Mouse (Mus musculus) CH12.LX (cell line): Measurements from ENCODE around the gene Ccr1l1. TPM values are rescaled to one million over a fixed set of nuclear protein-coding genes. Genes with fewer than 3 reads are reported as not detected.

Source experiments
- DNase-seq: peaks from one replicate; pipeline ENCODE4 v3.0.0-alpha.2; 2013; ENCODE audit errors: extremely low read depth
- H3K27ac ChIP-seq: 2 replicates; pipeline ENCODE4 v1.5.1; 2012; ENCODE audit warnings: low read depth, mild to moderate bottlenecking, control low read depth, moderate library complexity; ENCODE audit not compliant: insufficient read depth
- H3K27me3 ChIP-seq: replicated peaks from 2 replicates; pipeline ENCODE3; 2012; ENCODE audit warnings: inconsistent platforms
- H3K36me3 ChIP-seq, 2 experiments: replicated peaks in 1 of 2; 2 replicates each; pipeline versions ENCODE3 to v1.6.1; 2012; ENCODE audit warnings: inconsistent platforms in 1 of 2, low read length in 1 of 2, mild to moderate bottlenecking in 1 of 2, mixed read lengths in 1 of 2, moderate library complexity in 1 of 2; ENCODE audit not compliant: control insufficient read depth in 1 of 2, insufficient read depth in 1 of 2
- H3K4me1 ChIP-seq, 2 experiments: 2 replicates each; pipeline ENCODE4 v1.6.1; 2012; ENCODE audit warnings: inconsistent platforms in 1 of 2, moderate library complexity in 1 of 2; ENCODE audit not compliant: insufficient read depth in 2 of 2, control insufficient read depth in 1 of 2
- H3K4me2 ChIP-seq: 2 replicates; pipeline ENCODE4 v1.6.1; 2012; ENCODE audit warnings: low read depth, mild to moderate bottlenecking, control low read depth; ENCODE audit not compliant: poor library complexity, insufficient read depth, severe bottlenecking
- H3K4me3 ChIP-seq, 3 experiments: fragments of 150-350 bp in 1 of 3; sonication (generic) in 1 of 3; replicated peaks in 1 of 3; 2 replicates each; pipeline versions ENCODE3 to v1.5.1; 2011 to 2012; ENCODE audit warnings: low read depth in 2 of 3, low read length in 2 of 3, mild to moderate bottlenecking in 2 of 3, moderate library complexity in 2 of 3, control low read depth in 1 of 3, improper control_type of control experiment in 1 of 3, inconsistent platforms in 1 of 3, mixed read lengths in 1 of 3; ENCODE audit not compliant: poor library complexity in 1 of 3
- H3K79me2 ChIP-seq: replicated peaks from 2 replicates; pipeline ENCODE4 v1.6.1; 2012; ENCODE audit warnings: mild to moderate bottlenecking, moderate library complexity; ENCODE audit not compliant: control insufficient read depth, poor library complexity, insufficient read depth, severe bottlenecking; ENCODE audit errors: extremely low read depth
- H3K9ac ChIP-seq: 2 replicates; pipeline ENCODE4 v1.6.1; 2012; ENCODE audit warnings: low read depth, mild to moderate bottlenecking, control low read depth, moderate library complexity; ENCODE audit not compliant: insufficient read depth
- H3K9me3 ChIP-seq: replicated peaks from 2 replicates; pipeline ENCODE3; 2012; ENCODE audit warnings: low read length, inconsistent platforms, mixed read lengths
- BHLHE40 ChIP-seq: IDR thresholded peaks from 2 replicates; pipeline ENCODE4 v1.6.1; 2011; ENCODE audit warnings: mild to moderate bottlenecking, low read depth, low read length, improper control_type of control experiment
- CHD2 ChIP-seq: IDR thresholded peaks from 2 replicates; pipeline ENCODE4 v1.6.1; 2011; ENCODE audit warnings: low read length, improper control_type of control experiment
- CTCF ChIP-seq, 2 experiments: IDR thresholded peaks in 1 of 2; conservative IDR thresholded peaks in 1 of 2; 2 replicates each; pipeline ENCODE4 v1.5.1; 2011 to 2012; ENCODE audit warnings: low read depth in 2 of 2, low read length in 2 of 2, improper control_type of control experiment in 1 of 2, inconsistent platforms in 1 of 2, mild to moderate bottlenecking in 1 of 2, moderate library complexity in 1 of 2
- ELF1 ChIP-seq: IDR thresholded peaks from 2 replicates; pipeline ENCODE4 v1.6.1; 2014; ENCODE audit warnings: low read depth, mild to moderate bottlenecking, inconsistent platforms, low read length, improper control_type of control experiment
- EP300 ChIP-seq: IDR thresholded peaks from 2 replicates; pipeline ENCODE4 v1.6.1; 2011; ENCODE audit warnings: low read length, improper control_type of control experiment
- HCFC1 ChIP-seq: IDR thresholded peaks from 2 replicates; pipeline ENCODE4 v1.6.1; 2012; ENCODE audit warnings: low read depth, mild to moderate bottlenecking, inconsistent platforms, low read length, improper control_type of control experiment
- IRF4 ChIP-seq: IDR thresholded peaks from 2 replicates; pipeline ENCODE4 v1.6.1; 2014; ENCODE audit warnings: low read depth, mild to moderate bottlenecking, inconsistent platforms, low read length, improper control_type of control experiment
- JUN ChIP-seq: IDR thresholded peaks from 2 replicates; pipeline ENCODE4 v1.6.1; 2011; ENCODE audit warnings: low read depth, mild to moderate bottlenecking, low read length, improper control_type of control experiment, moderate library complexity; ENCODE audit not compliant: insufficient read depth
- JUND ChIP-seq: conservative IDR thresholded peaks from 2 replicates; pipeline ENCODE4 v1.6.1; 2011; ENCODE audit warnings: low read depth, low read length, improper control_type of control experiment
- KAT2A ChIP-seq: IDR thresholded peaks from 2 replicates; pipeline ENCODE4 v1.6.1; 2012; ENCODE audit warnings: low read length, improper control_type of control experiment, inconsistent platforms; ENCODE audit not compliant: insufficient replicate concordance
- MAX ChIP-seq: IDR thresholded peaks from 2 replicates; pipeline ENCODE4 v1.6.1; 2011; ENCODE audit warnings: low read length, improper control_type of control experiment
- MAZ ChIP-seq: IDR thresholded peaks from 2 replicates; pipeline ENCODE4 v1.6.1; 2012; ENCODE audit warnings: low read depth, mild to moderate bottlenecking, inconsistent platforms, low read length, improper control_type of control experiment, moderate library complexity
- MXI1 ChIP-seq: IDR thresholded peaks from 2 replicates; pipeline ENCODE4 v1.6.1; 2011; ENCODE audit warnings: mild to moderate bottlenecking, low read depth, low read length, improper control_type of control experiment
- NELFE ChIP-seq: IDR thresholded peaks from 2 replicates; pipeline ENCODE4 v1.6.1; 2011; ENCODE audit warnings: low read depth, low read length, improper control_type of control experiment
- NRF1 ChIP-seq: IDR thresholded peaks from 2 replicates; pipeline ENCODE4 v1.6.1; 2014; ENCODE audit warnings: low read depth, mild to moderate bottlenecking, inconsistent platforms, low read length, improper control_type of control experiment, moderate library complexity
- PAX5 ChIP-seq: IDR thresholded peaks from 2 replicates; pipeline ENCODE4 v1.6.1; 2012; ENCODE audit warnings: low read length, inconsistent platforms, mixed read lengths
- POLR2AphosphoS2 ChIP-seq: IDR thresholded peaks from 2 replicates; pipeline ENCODE4 v1.6.1; 2011; ENCODE audit warnings: low read depth, low read length, improper control_type of control experiment
- RAD21 ChIP-seq: IDR thresholded peaks from 2 replicates; pipeline ENCODE4 v1.6.1; 2011; ENCODE audit warnings: low read depth, mild to moderate bottlenecking, low read length, improper control_type of control experiment, moderate library complexity
- SMC3 ChIP-seq: IDR thresholded peaks from 2 replicates; pipeline ENCODE4 v1.6.1; 2011; ENCODE audit warnings: low read depth, low read length, improper control_type of control experiment
- ZC3H11A ChIP-seq: IDR thresholded peaks from 2 replicates; pipeline ENCODE4 v1.6.1; 2012; ENCODE audit warnings: low read depth, mild to moderate bottlenecking, inconsistent platforms, low read length, improper control_type of control experiment
- ZMIZ1 ChIP-seq: IDR thresholded peaks from 2 replicates; pipeline ENCODE4 v1.6.1; 2012; ENCODE audit warnings: low read depth, mild to moderate bottlenecking, inconsistent platforms, low read length, improper control_type of control experiment
- dilution Hi-C: fragments of 300-500 bp; cut with MboI; formaldehyde crosslinking; loops from 2 replicates; pipeline ENCODE4 v1.14.3; 2020; ENCODE audit warnings: low sequenced_read_pairs; ENCODE audit not compliant: extremely low pct_unique_long_range_greater_than_20kb, extremely low pct_ligation_motif_present
- in situ Hi-C: fragments of 300-500 bp; cut with MboI; formaldehyde crosslinking; loops from 3 replicates; pipeline ENCODE4 v1.14.3; 2019; ENCODE audit warnings: low sequenced_read_pairs, low pct_ligation_motif_present, low pct_unique_long_range_greater_than_20kb, mixed read lengths
- polyA plus RNA-seq: library from polyadenylated mRNA; unstranded; fragments of >175 nt; gene quantifications from 2 replicates; pipeline ENCODE4 v1.2.1, GENCODE M21; 2012; ENCODE audit warnings: low read depth; ENCODE audit not compliant: insufficient read length
- total RNA-seq, 2 experiments: library from RNA; depleted of rRNA; stranded (reverse); fragments of 300-350 nt in 1 of 2; fragments of >200 nt in 1 of 2; gene quantifications; 2 replicates each; pipeline ENCODE4 v1.2.3; 2012 to 2014

Gene Ccr1l1
- total and polyA plus RNA-seq, 3 experiments = 0.08 TPM; not detected in 2

DNA sequence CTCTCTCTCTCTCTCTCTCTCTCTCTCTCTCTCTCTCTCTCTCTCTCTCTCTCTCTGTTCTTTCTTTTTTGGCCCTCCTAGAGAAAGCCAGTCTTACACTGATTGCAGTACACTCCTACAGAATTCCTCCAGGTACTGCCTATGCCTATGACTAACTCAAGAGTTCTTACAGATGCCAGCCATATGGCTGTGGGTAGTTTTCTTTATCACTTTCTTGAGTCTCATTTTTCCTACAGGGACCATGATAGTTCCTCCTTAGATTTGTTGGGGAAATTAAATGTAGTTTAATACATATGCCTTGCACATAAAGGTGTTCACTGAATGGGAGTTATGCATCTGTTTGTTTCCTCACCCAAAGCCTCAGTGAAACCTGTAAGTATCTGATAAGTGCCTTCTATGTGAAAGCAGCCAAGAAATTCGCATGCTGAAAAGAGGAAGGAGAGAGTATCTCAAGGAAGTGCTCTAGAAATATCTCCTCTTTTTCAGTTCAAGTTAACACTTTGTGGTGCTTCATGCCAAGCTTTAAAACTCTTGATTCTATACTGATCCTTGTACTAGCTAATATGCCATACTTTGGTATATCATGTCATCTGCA, 13.2 kb upstream of the Ccr1l1 start:
- Histone ChIP-seq H3K4me3 (no peak overlapping the region), H3K27me3 (no peaks in the 10 kb centered on the region), H3K79me2 (no peaks in the 10 kb centered on the region), H3K4me1 (peaks cover 2 to 30% of the 10 kb centered on the region in 2 experiments; a peak in 3 of 4 replicates), H3K4me2 (no peak overlapping the region), H3K9ac (no peak overlapping the region), H3K27ac (no peak overlapping the region), H3K9me3 (no peaks in the 10 kb centered on the region), H3K36me3 (no peaks in the 10 kb centered on the region)
- no peak for TF ChIP-seq ELF1
- no peak for TF ChIP-seq JUN
- no peak for TF ChIP-seq NRF1
- no peak for TF ChIP-seq BHLHE40
- no peak for TF ChIP-seq CHD2
- no peak for TF ChIP-seq HCFC1
- TF ChIP-seq RAD21 = no peak
- no peak for TF ChIP-seq EP300
- TF ChIP-seq ZC3H11A = no peak
- in situ Hi-C loops = no loop called here
- DNase-seq = no peak
- dilution Hi-C loops = no loop called here

DNA sequence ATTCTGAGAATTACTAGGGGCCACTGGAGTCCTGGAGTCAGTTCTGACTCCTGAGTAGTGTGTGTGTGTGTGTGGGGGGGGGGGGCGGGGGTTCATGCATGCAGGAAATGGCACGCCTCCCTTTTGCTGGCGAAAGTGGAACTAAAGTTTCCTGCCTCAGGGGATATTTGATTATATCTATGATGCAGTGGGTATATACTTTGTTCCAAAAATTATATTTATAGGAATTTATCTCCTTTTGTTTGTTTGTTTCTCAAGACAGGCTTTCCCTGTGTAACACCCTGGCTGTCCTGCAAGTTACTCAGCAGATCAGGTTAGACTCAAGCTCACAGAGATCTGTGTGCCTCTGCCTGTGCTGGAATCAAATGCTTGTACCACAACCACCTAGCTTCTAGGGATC, 11.5 kb upstream of the Ccr1l1 start:
- H3K4me3 ChIP-seq = no peak overlapping the region
- no peaks in the 10 kb centered on the region for H3K36me3 ChIP-seq
- H3K9ac ChIP-seq = no peak overlapping the region

DNA sequence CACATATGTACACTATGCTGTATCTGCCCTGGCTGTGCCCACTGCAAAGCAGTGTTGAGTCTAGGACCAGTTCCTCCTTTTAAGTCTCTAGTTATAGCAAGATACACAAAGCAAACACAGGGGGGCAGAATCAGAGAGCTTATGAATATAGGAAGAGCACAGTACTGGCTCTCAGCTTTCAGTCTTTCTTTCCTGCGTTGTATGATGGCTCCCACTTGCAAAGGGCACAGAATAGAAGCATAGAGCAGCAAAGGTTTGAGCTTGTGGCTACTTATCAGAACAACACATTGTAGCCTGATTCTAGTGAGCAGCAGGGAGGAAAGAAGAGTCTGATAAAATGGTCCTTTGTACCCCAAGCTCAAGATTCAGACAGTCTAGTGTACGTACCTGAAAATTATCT, 8.0 kb upstream of the Ccr1l1 start:
- Histone ChIP-seq H3K79me2 (no peaks in the 10 kb centered on the region), H3K4me2 (no peak overlapping the region), H3K27ac (no peak overlapping the region), H3K4me3 (no peak overlapping the region), H3K9me3 (no peaks in the 10 kb centered on the region), H3K36me3 (no peaks in the 10 kb centered on the region), H3K9ac (no peak overlapping the region), H3K4me1 (peaks cover 5 to 60% of the 10 kb centered on the region in 2 experiments; a peak in 3 of 4 replicates), H3K27me3 (no peaks in the 10 kb centered on the region)
- dilution Hi-C loops (no loop called here), in situ Hi-C loops (no loop called here)
- TF ChIP-seq JUND = 0 out of 2 replicates have a peak, but pooled peaks have one; percentile 9
- 0 out of 2 replicates have a peak, but pooled peaks have one; percentile 26 for TF ChIP-seq ELF1
- TF ChIP-seq POLR2AphosphoS2 = no peak
- TF ChIP-seq MAZ = no peak
- TF ChIP-seq CTCF (conservative IDR thresholded peaks at IDR 0.05 in 1 of 2, IDR thresholded peaks at IDR 0.05 in 1 of 2; ENCODE audit: low read depth in 2 of 2, low read length in 2 of 2) = peak in 1 of 2 experiments; percentile 88; a peak in 2 of 4 replicates
- peak; percentile 39 for TF ChIP-seq ZC3H11A
- peak; percentile 88 for TF ChIP-seq RAD21
- TF ChIP-seq IRF4 = peak; percentile 49; the same call in 1 of the 2 replicates
- peak; percentile 89 for TF ChIP-seq SMC3
- peak; percentile 77 for DNase-seq

More for the DNA sequence above, 11.5 kb upstream of the Ccr1l1 start:
- H3K4me2 ChIP-seq = peak overlapping the region; percentile 50
- dilution Hi-C loops (no loop called here), in situ Hi-C loops (no loop called here)
- no peak for TF ChIP-seq MAX
- no peak for TF ChIP-seq IRF4
- no peak for TF ChIP-seq MXI1
- no peak for TF ChIP-seq NELFE
- no peak for TF ChIP-seq KAT2A
- no peak for TF ChIP-seq ZMIZ1
- TF ChIP-seq CHD2 = no peak
- no peak for TF ChIP-seq PAX5
- H3K27ac ChIP-seq = no peak overlapping the region
- peaks cover 0 to 47% of the 10 kb centered on the region in 2 experiments; a peak in 2 of 4 replicates for H3K4me1 ChIP-seq
- H3K79me2 ChIP-seq = no peaks in the 10 kb centered on the region
- no peaks in the 10 kb centered on the region for H3K9me3 ChIP-seq
- DNase-seq = no peak
- H3K27me3 ChIP-seq = no peaks in the 10 kb centered on the region
